Mouse (Mus musculus): ENCODE measurements around the gene Ano1. TPM values are rescaled to one million over a fixed set of nuclear protein-coding genes. Genes with fewer than 3 reads are reported as not detected.

The Ano1 gene
- polyA plus RNA-seq, 1 experiment from 2014 or later = 1.4 TPM

- Histone ChIP-seq H3K27me3 (ENCODE audit: control insufficient read depth, insufficient read depth, low read length) (0 out of 2 replicates have a peak, but pooled peaks cover 2% of the 10 kb centered on the region), H3K9me3 (ENCODE audit: control insufficient read depth, low read length) (no peaks in the 10 kb centered on the region), H3K36me3 (ENCODE audit: control insufficient read depth, insufficient read depth, low read length) (no peaks in the 10 kb centered on the region), H3K4me3 (ENCODE audit: low read depth, low read length) (no peak overlapping the region), H3K4me2 (ENCODE audit: low read depth, severe bottlenecking) (no peak overlapping the region), H3K4me1 (ENCODE audit: control insufficient read depth, insufficient read depth, low read length) (0 out of 2 replicates have a peak, but pooled peaks cover under 1% of the 10 kb centered on the region), H3K27ac (replicated peaks; ENCODE audit: low read depth, low read length) (no peak overlapping the region), H3K9ac (ENCODE audit: low read length) (no peak overlapping the region)
- ATAC-seq (ENCODE audit: insufficient number of reproducible peaks, low FRiP score, low TSS enrichment, low read depth) = no peak
- 69% methylated on average over 3 of the region's 3 CpGs for WGBS
- no peak for DNase-seq (ENCODE audit: low spot score)
Observed at GRCm38 (mm10) chr7:144775214-144775613, 23.4 kb upstream of the Ano1 start.

DNA sequence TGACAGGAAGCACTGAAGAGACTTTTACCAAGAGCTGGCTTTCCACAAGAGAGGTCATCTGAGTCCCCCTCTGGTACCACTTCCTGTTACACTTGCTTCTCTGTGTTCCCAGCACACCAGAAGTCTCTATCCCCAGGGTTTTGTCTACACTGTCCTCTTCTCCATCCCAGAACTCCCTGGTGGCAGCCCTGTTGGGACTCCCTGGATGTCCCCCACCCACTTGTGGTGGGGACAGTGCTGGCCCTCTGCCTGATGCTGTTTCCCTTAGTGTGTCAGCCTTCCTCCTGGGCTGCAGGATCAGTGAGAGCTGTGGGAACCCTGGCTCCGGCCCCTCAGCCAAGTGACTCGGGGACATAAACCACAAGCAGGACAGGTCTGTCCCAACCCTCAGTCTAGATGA is 22.5 kb upstream of the Ano1 start:
- H3K9ac ChIP-seq (ENCODE audit: low read length) = no peak overlapping the region
- 63% methylated on average over 2 of the region's 2 CpGs for WGBS
- H3K27me3 ChIP-seq (ENCODE audit: control insufficient read depth, insufficient read depth, low read length) = 0 out of 2 replicates have a peak, but pooled peaks cover 2% of the 10 kb centered on the region
- no peaks in the 10 kb centered on the region for H3K9me3 ChIP-seq (ENCODE audit: control insufficient read depth, low read length)
- no peak overlapping the region for H3K27ac ChIP-seq (replicated peaks; ENCODE audit: low read depth, low read length)
- no peak overlapping the region for H3K4me2 ChIP-seq (ENCODE audit: low read depth, severe bottlenecking)
- H3K4me1 ChIP-seq (ENCODE audit: control insufficient read depth, insufficient read depth, low read length) = peaks cover 8% of the 10 kb centered on the region; the same call in 1 of the 2 replicates
- no peak for DNase-seq (ENCODE audit: low spot score)
- H3K4me3 ChIP-seq (ENCODE audit: low read depth, low read length) = no peak overlapping the region
- no peaks in the 10 kb centered on the region for H3K36me3 ChIP-seq (ENCODE audit: control insufficient read depth, insufficient read depth, low read length)
- no peak for ATAC-seq (ENCODE audit: insufficient number of reproducible peaks, low FRiP score, low TSS enrichment, low read depth)

DNA sequence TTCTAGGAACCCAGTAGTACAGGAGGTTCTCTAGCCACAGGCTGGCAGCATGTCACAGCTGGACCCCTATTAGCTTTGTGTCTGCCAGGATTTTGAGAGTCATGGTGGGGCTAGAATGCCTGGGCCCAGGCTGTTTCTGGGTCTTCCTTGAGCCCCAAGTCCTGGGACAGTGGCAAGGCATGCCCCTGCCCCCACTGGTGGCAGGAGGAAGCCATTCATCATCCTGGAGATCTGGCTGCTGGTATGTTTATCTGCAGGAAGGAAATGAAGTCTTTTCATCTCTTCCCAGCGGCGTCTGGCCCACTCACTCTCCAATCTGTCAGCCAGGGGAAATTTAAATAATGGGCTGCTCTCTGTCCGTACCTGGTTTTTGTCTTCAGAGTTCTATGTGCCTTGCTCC is 18.3 kb upstream of the Ano1 start:
- Histone ChIP-seq H3K4me1 (ENCODE audit: control insufficient read depth, insufficient read depth, low read length) (peaks cover 8% of the 10 kb centered on the region; the same call in 1 of the 2 replicates), H3K27ac (replicated peaks; ENCODE audit: low read depth, low read length) (no peak overlapping the region), H3K4me3 (ENCODE audit: low read depth, low read length) (no peak overlapping the region), H3K27me3 (ENCODE audit: control insufficient read depth, insufficient read depth, low read length) (no peaks in the 10 kb centered on the region), H3K9me3 (ENCODE audit: control insufficient read depth, low read length) (no peaks in the 10 kb centered on the region), H3K36me3 (ENCODE audit: control insufficient read depth, insufficient read depth, low read length) (no peaks in the 10 kb centered on the region), H3K9ac (ENCODE audit: low read length) (no peak overlapping the region), H3K4me2 (ENCODE audit: low read depth, severe bottlenecking) (no peak overlapping the region)
- DNase-seq (ENCODE audit: low spot score) = peak; percentile 31
- no peak for ATAC-seq (ENCODE audit: insufficient number of reproducible peaks, low FRiP score, low TSS enrichment, low read depth)
- 8% methylated on average over 3 of the region's 3 CpGs for WGBS

GRCm38 (mm10) chr7:144769434-144770080 is 17.8 kb upstream of the Ano1 start:
- H3K9ac ChIP-seq (ENCODE audit: low read length) = no peak overlapping the region; the same call in 1 of the 2 replicates
- ATAC-seq (ENCODE audit: insufficient number of reproducible peaks, low FRiP score, low TSS enrichment, low read depth) (no peak), DNase-seq (ENCODE audit: low spot score) (peak; percentile 42)
- 23% methylated on average over 9 of the region's 9 CpGs for WGBS
- H3K4me3 ChIP-seq (ENCODE audit: low read depth, low read length) = no peak overlapping the region
- H3K36me3 ChIP-seq (ENCODE audit: control insufficient read depth, insufficient read depth, low read length) = no peaks in the 10 kb centered on the region
- H3K4me2 ChIP-seq (ENCODE audit: low read depth, severe bottlenecking) = no peak overlapping the region
- H3K4me1 ChIP-seq (ENCODE audit: control insufficient read depth, insufficient read depth, low read length) = peaks cover 8% of the 10 kb centered on the region; the same call in 1 of the 2 replicates
- no peak overlapping the region; the same call in 1 of the 2 replicates for H3K27ac ChIP-seq (replicated peaks; ENCODE audit: low read depth, low read length)
- H3K27me3 ChIP-seq (ENCODE audit: control insufficient read depth, insufficient read depth, low read length) = no peaks in the 10 kb centered on the region
- no peaks in the 10 kb centered on the region for H3K9me3 ChIP-seq (ENCODE audit: control insufficient read depth, low read length)

DNA sequence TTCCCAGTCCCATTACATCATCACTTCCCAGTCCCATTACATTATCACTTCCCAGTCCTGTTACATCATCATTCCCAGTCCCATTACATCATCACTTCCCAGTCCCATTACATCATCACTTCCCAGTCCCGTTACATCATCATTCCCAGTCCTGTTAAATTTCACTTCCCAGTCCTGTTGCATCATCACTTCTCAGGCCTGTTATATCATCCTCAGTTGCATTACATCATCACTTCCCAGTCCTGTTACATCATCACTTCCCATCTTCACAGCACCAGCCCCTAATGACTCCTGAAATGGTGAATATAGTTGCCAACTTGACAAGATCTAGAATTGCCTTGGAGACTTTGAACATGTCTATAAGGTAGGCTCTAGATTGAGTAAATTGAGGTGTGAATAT is 17.1 kb upstream of the Ano1 start:
- Histone ChIP-seq H3K9ac (ENCODE audit: low read length) (no peak overlapping the region), H3K27ac (replicated peaks; ENCODE audit: low read depth, low read length) (no peak overlapping the region), H3K4me1 (ENCODE audit: control insufficient read depth, insufficient read depth, low read length) (peaks cover 8% of the 10 kb centered on the region; the same call in 1 of the 2 replicates), H3K4me3 (ENCODE audit: low read depth, low read length) (no peak overlapping the region), H3K9me3 (ENCODE audit: control insufficient read depth, low read length) (no peaks in the 10 kb centered on the region), H3K27me3 (ENCODE audit: control insufficient read depth, insufficient read depth, low read length) (no peaks in the 10 kb centered on the region), H3K4me2 (ENCODE audit: low read depth, severe bottlenecking) (no peak overlapping the region), H3K36me3 (ENCODE audit: control insufficient read depth, insufficient read depth, low read length) (no peaks in the 10 kb centered on the region)
- ATAC-seq (ENCODE audit: insufficient number of reproducible peaks, low FRiP score, low TSS enrichment, low read depth) (no peak), DNase-seq (ENCODE audit: low spot score) (no peak)
- 87% methylated on average over 1 of the region's 1 CpGs for WGBS

GRCm38 (mm10) chr7:144764537-144765282 is 12.9 kb upstream of the Ano1 start:
- Histone ChIP-seq H3K27me3 (ENCODE audit: control insufficient read depth, insufficient read depth, low read length) (no peaks in the 10 kb centered on the region), H3K36me3 (ENCODE audit: control insufficient read depth, insufficient read depth, low read length) (no peaks in the 10 kb centered on the region), H3K9ac (ENCODE audit: low read length) (no peak overlapping the region), H3K9me3 (ENCODE audit: control insufficient read depth, low read length) (no peaks in the 10 kb centered on the region), H3K4me2 (ENCODE audit: low read depth, severe bottlenecking) (no peak overlapping the region), H3K4me3 (ENCODE audit: low read depth, low read length) (no peak overlapping the region), H3K27ac (replicated peaks; ENCODE audit: low read depth, low read length) (no peak overlapping the region), H3K4me1 (ENCODE audit: control insufficient read depth, insufficient read depth, low read length) (peaks cover 5% of the 10 kb centered on the region; the same call in 1 of the 2 replicates)
- 68% methylated on average over 11 of the region's 11 CpGs for WGBS
- ATAC-seq (ENCODE audit: insufficient number of reproducible peaks, low FRiP score, low TSS enrichment, low read depth) (no peak), DNase-seq (ENCODE audit: low spot score) (no peak)

GRCm38 (mm10) chr7:144764013-144764412 is 12.2 kb upstream of the Ano1 start:
- 0 out of 2 replicates have a peak, but pooled peaks cover 2% of the 10 kb centered on the region for H3K4me1 ChIP-seq (ENCODE audit: control insufficient read depth, insufficient read depth, low read length)
- H3K9ac ChIP-seq (ENCODE audit: low read length) = no peak overlapping the region
- H3K9me3 ChIP-seq (ENCODE audit: control insufficient read depth, low read length) = no peaks in the 10 kb centered on the region
- H3K4me2 ChIP-seq (ENCODE audit: low read depth, severe bottlenecking) = no peak overlapping the region
- DNase-seq (ENCODE audit: low spot score) = no peak
- no peaks in the 10 kb centered on the region for H3K36me3 ChIP-seq (ENCODE audit: control insufficient read depth, insufficient read depth, low read length)
- ATAC-seq (ENCODE audit: insufficient number of reproducible peaks, low FRiP score, low TSS enrichment, low read depth) = no peak
- H3K27me3 ChIP-seq (ENCODE audit: control insufficient read depth, insufficient read depth, low read length) = no peaks in the 10 kb centered on the region
- no peak overlapping the region for H3K4me3 ChIP-seq (ENCODE audit: low read depth, low read length)
- H3K27ac ChIP-seq (replicated peaks; ENCODE audit: low read depth, low read length) = no peak overlapping the region
- 90% methylated on average over 2 of the region's 2 CpGs for WGBS

GRCm38 (mm10) chr7:144762496-144763235 is 10.9 kb upstream of the Ano1 start:
- Histone ChIP-seq H3K4me1 (ENCODE audit: control insufficient read depth, insufficient read depth, low read length) (0 out of 2 replicates have a peak, but pooled peaks cover 2% of the 10 kb centered on the region), H3K4me3 (ENCODE audit: low read depth, low read length) (no peak overlapping the region), H3K4me2 (ENCODE audit: low read depth, severe bottlenecking) (no peak overlapping the region), H3K36me3 (ENCODE audit: control insufficient read depth, insufficient read depth, low read length) (no peaks in the 10 kb centered on the region), H3K9me3 (ENCODE audit: control insufficient read depth, low read length) (no peaks in the 10 kb centered on the region), H3K27ac (replicated peaks; ENCODE audit: low read depth, low read length) (no peak overlapping the region), H3K27me3 (ENCODE audit: control insufficient read depth, insufficient read depth, low read length) (no peaks in the 10 kb centered on the region), H3K9ac (ENCODE audit: low read length) (no peak overlapping the region)
- ATAC-seq (ENCODE audit: insufficient number of reproducible peaks, low FRiP score, low TSS enrichment, low read depth) (no peak), DNase-seq (ENCODE audit: low spot score) (no peak)
- 61% methylated on average over 16 of the region's 16 CpGs for WGBS
